Mouse (Mus musculus) erythroblast, embryonic 14.5 days (primary cell): ENCODE measurements around the gene Tspan9.

Experiments
- GATA1 ChIP-seq: IDR thresholded peaks from 2 replicates; pipeline ENCODE4 v1.6.1; 2012; ENCODE audit warnings: low read length, inconsistent platforms, mixed read lengths
- TAL1 ChIP-seq: IDR thresholded peaks from 3 replicates; pipeline ENCODE4 v1.6.1; 2012; ENCODE audit warnings: low read length, inconsistent platforms, mixed read lengths

GRCm38 (mm10) chr6:128031584-128031983, 111.8 kb downstream of the Tspan9 start:
- TF ChIP-seq GATA1 = no peak
- no peak for TF ChIP-seq TAL1
